Mouse (Mus musculus): ENCODE results near the gene F2rl1.

F2rl1 gene

GRCm38 (mm10) chr13:95475124-95475523 lies 49.9 kb downstream of the F2rl1 start:
- TF ChIP-seq CTCF (conservative IDR thresholded peaks at IDR 0.05; ENCODE audit: low read length), result no peak
- no peak for TF ChIP-seq POU5F1 (IDR thresholded peaks at IDR 0.05; ENCODE audit: borderline replicate concordance, low read length)
- Histone ChIP-seq H3K36me3 (ENCODE audit: insufficient read depth, low read length) (no peaks in the 10 kb centered on the region), H3K4me3 (replicated peaks; ENCODE audit: low read length) (no peak overlapping the region), H3K27me3 (ENCODE audit: insufficient read depth, low read length) (no peaks in the 10 kb centered on the region; the same call in 1 of the 2 replicates), H3K4me1 (replicated peaks; ENCODE audit: low read depth, low read length) (no peaks in the 10 kb centered on the region), H3K9me3 (ENCODE audit: low read length) (no peaks in the 10 kb centered on the region)

- TF ChIP-seq POU5F1 (IDR thresholded peaks at IDR 0.05; ENCODE audit: borderline replicate concordance, low read length), result no peak
- TF ChIP-seq CTCF (conservative IDR thresholded peaks at IDR 0.05; ENCODE audit: low read length), result no peak
- TF ChIP-seq NANOG (IDR thresholded peaks at IDR 0.05; ENCODE audit: borderline replicate concordance, low read length), result no peak
- no peaks in the 10 kb centered on the region for H3K36me3 ChIP-seq (ENCODE audit: insufficient read depth, low read length)
Measured at GRCm38 (mm10) chr13:95474294-95474693, 50.7 kb downstream of the F2rl1 start.

GRCm38 (mm10) chr13:95470970-95471369 lies 54.1 kb downstream of the F2rl1 start:
- Histone ChIP-seq H3K27me3 (ENCODE audit: insufficient read depth, low read length) (peaks cover 6% of the 10 kb centered on the region; the same call in 1 of the 2 replicates), H3K36me3 (ENCODE audit: insufficient read depth, low read length) (no peaks in the 10 kb centered on the region), H3K4me3 (replicated peaks; ENCODE audit: low read length) (no peak overlapping the region), H3K4me1 (replicated peaks; ENCODE audit: low read depth, low read length) (peaks cover 6% of the 10 kb centered on the region; the same call in 1 of the 2 replicates), H3K9me3 (ENCODE audit: low read length) (no peaks in the 10 kb centered on the region)
- no peak for TF ChIP-seq NANOG (IDR thresholded peaks at IDR 0.05; ENCODE audit: borderline replicate concordance, low read length)
- no peak for TF ChIP-seq POU5F1 (IDR thresholded peaks at IDR 0.05; ENCODE audit: borderline replicate concordance, low read length)
- TF ChIP-seq CTCF (conservative IDR thresholded peaks at IDR 0.05; ENCODE audit: low read length), result peak; percentile 55

More at GRCm38 (mm10) chr13:95474294-95474693, 50.7 kb downstream of the F2rl1 start:
- Histone ChIP-seq H3K9me3 (ENCODE audit: low read length) (no peaks in the 10 kb centered on the region), H3K27me3 (ENCODE audit: insufficient read depth, low read length) (no peaks in the 10 kb centered on the region), H3K4me1 (replicated peaks; ENCODE audit: low read depth, low read length) (no peaks in the 10 kb centered on the region), H3K4me3 (replicated peaks; ENCODE audit: low read length) (no peak overlapping the region)

Data from E14TG2a.4 (cell line).